Mouse (Mus musculus) E14TG2a.4 (cell line): ENCODE measurements around the gene Timeless.

ENCODE experiments used
- CTCF ChIP-seq: conservative IDR thresholded peaks from 2 replicates; pipeline ENCODE4 v1.5.1; 2014; ENCODE audit warnings: low read length
- NANOG ChIP-seq: IDR thresholded peaks from 2 replicates; pipeline ENCODE4 v1.6.1; 2014; ENCODE audit warnings: borderline replicate concordance, low read length, mixed read lengths

DNA sequence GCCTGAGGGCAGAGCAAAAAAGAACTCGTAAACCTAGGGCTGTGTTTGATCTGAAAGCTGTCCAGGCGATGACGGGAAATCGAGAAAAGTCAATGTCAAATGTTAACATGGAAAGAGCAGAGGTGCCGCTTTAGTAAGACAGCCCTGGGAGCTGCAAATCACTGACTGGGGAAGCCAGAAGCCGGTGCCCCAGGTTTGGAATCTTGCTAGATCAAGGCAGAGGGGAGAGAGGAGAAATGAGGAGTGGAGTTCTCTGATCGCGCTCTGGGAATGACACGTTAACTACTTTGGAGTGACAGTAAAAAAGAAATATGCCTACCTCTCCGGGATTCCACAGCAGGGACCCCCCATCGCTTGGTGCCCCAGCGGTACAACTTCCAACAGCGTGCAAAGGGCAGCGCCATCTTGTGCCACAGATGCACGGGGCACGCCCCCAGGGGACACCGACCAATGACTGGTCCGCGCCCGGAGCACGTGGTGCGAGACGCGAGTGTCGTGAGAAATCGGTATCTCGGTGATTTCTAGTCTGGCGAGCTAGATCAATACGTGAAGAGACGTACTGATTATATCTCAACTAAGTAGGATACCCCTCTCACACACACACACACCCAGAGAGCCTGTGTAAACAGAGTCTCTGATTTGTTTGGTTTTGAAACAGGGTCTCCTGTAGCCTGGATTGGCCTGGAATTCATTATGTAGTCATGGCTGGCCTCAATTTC, 20.3 kb upstream of the Timeless start, which contains the start of gene Spryd4:
- TF ChIP-seq CTCF (no peak), NANOG (no peak)
